Mouse (Mus musculus): ENCODE data around the gene Ccdc63. TPM values are rescaled to one million over a fixed set of nuclear protein-coding genes. Genes with fewer than 3 reads are reported as not detected.

The Ccdc63 gene
- total RNA-seq, 2 experiments from 2014 or later: 0.78 to 1.8 TPM

Other genes starting within 250 kb of the Ccdc63 start
- 10 to 100 TPM; 35.5 to 40.1 TPM for gene Cux2, start 90.7 kb downstream of the Ccdc63 start, total RNA-seq (2021)
- not detected for gene Myl2, start 39.9 kb downstream of the Ccdc63 start, total RNA-seq (2021)
- 100 to 1,000 TPM; 190 to 196 TPM for gene Ppp1cc, start 17.5 kb upstream of the Ccdc63 start, total RNA-seq (2021)
- 1 to 10 TPM; 2.6 to 2.8 TPM for gene Hvcn1, start 66.0 kb upstream of the Ccdc63 start, total RNA-seq (2021)
- 10 to 100 TPM; 15.0 to 17.3 TPM for gene Tctn1, start 123.6 kb upstream of the Ccdc63 start, total RNA-seq (2021)
- 10 to 100 TPM; 26.1 to 27.3 TPM for gene Pptc7, start 143.5 kb upstream of the Ccdc63 start, total RNA-seq (2021)
- gene Rad9b, start 213.4 kb upstream of the Ccdc63 start, total RNA-seq (2021): 1 to 10 TPM; 5.1 to 5.4 TPM
- gene Vps29, start 213.5 kb upstream of the Ccdc63 start, total RNA-seq (2021): 100 to 1,000 TPM; 213 to 228 TPM
- 10 to 100 TPM; 26.7 to 29.1 TPM for gene Gpn3, start 231.1 kb upstream of the Ccdc63 start, total RNA-seq (2021)
- gene Fam216a, start 231.5 kb upstream of the Ccdc63 start, total RNA-seq (2021): 10 to 100 TPM; 77.7 to 81.3 TPM

Measured in layer of hippocampus, postnatal 10 days (tissue).